Comparison of ENCODE assay signal across 8 mouse cellular contexts in genomic region chr2:136997104-136997503, GRCm38 (mm10).
DNase-seq lines count a peak whose midpoint lies in the region; ATAC-seq and TF ChIP-seq lines count a peak whose summit lies in the region.

No protein-coding gene starts in this region.

- DNase-seq in heart, adult 18-20 months = peak; percentile 25 to 51
- peak; percentile 35 for DNase-seq in neural tube, embryonic 11.5 days (ENCODE audit: low spot score)
- DNase-seq in neural tube, embryonic 10.5 days (ENCODE audit: extremely low spot score, low spot score) = no peak
- DNase-seq in kidney, adult 2 months = peak; percentile 43
- DNase-seq in retina, postnatal 7 days (ENCODE audit: low read depth, low spot score) = peak; percentile 5
- DNase-seq in layer of hippocampus, postnatal 36 days = no peak

- no peaks in the 10 kb centered on the region for H3K36me3 ChIP-seq in heart, embryonic 11.5 days (ENCODE audit: control insufficient read depth, insufficient read depth, low read length)
- H3K36me3 ChIP-seq in neural tube, embryonic 11.5 days (ENCODE audit: control insufficient read depth, insufficient read depth, low read length) = no peaks in the 10 kb centered on the region
- H3K36me3 ChIP-seq in kidney, adult 2 months (ENCODE audit: control insufficient read depth, insufficient read depth, low read length) = no peaks in the 10 kb centered on the region
- no peaks in the 10 kb centered on the region for H3K36me3 ChIP-seq in forebrain, embryonic 16.5 days (ENCODE audit: control insufficient read depth, insufficient read depth)

- no peak overlapping the region for H3K9ac ChIP-seq in heart, embryonic 11.5 days (ENCODE audit: low read depth, low read length)
- H3K9ac ChIP-seq in neural tube, embryonic 11.5 days (ENCODE audit: low read length) = no peak overlapping the region
- H3K9ac ChIP-seq in forebrain, embryonic 16.5 days (replicated peaks; ENCODE audit: low read depth, low read length) = no peak overlapping the region

- no peak overlapping the region for H3K4me3 ChIP-seq in heart, embryonic 11.5 days (ENCODE audit: low read depth, low read length)
- no peak overlapping the region for H3K4me3 ChIP-seq in neural tube, embryonic 11.5 days (ENCODE audit: low read depth, low read length)
- H3K4me3 ChIP-seq in kidney, adult 2 months (ENCODE audit: insufficient read depth, low read depth, low read length) = no peak overlapping the region
- H3K4me3 ChIP-seq in forebrain, embryonic 16.5 days (replicated peaks; ENCODE audit: low read length) = no peak overlapping the region

- H3K9me3 ChIP-seq in heart, embryonic 11.5 days (replicated peaks; ENCODE audit: control insufficient read depth, low read length) = no peaks in the 10 kb centered on the region
- H3K9me3 ChIP-seq in neural tube, embryonic 11.5 days (ENCODE audit: control insufficient read depth, low read length) = no peaks in the 10 kb centered on the region
- no peaks in the 10 kb centered on the region for H3K9me3 ChIP-seq in forebrain, embryonic 16.5 days (ENCODE audit: control insufficient read depth, low read length)

- no peak for TF ChIP-seq CTCF in kidney, adult 2 months (conservative IDR thresholded peaks at IDR 0.05; ENCODE audit: insufficient read depth, insufficient read length, low read depth, low read length)

- H3K4me1 ChIP-seq in heart, embryonic 11.5 days (ENCODE audit: control insufficient read depth, insufficient read depth, low read length) = peaks cover 16% of the 10 kb centered on the region
- no peaks in the 10 kb centered on the region for H3K4me1 ChIP-seq in neural tube, embryonic 11.5 days (ENCODE audit: control insufficient read depth, insufficient read depth, low read length)
- no peaks in the 10 kb centered on the region for H3K4me1 ChIP-seq in kidney, adult 2 months (ENCODE audit: control insufficient read depth, insufficient read depth, low read length)
- no peaks in the 10 kb centered on the region for H3K4me1 ChIP-seq in forebrain, embryonic 16.5 days (replicated peaks; ENCODE audit: control insufficient read depth, insufficient read depth, low read length)

- no peak for TF ChIP-seq POLR2A in kidney, adult 2 months (IDR thresholded peaks at IDR 0.05; ENCODE audit: low read depth, low read length)

- ATAC-seq in heart, embryonic 11.5 days (replicated peaks; ENCODE audit: insufficient number of reproducible peaks, low FRiP score, low TSS enrichment) = no peak
- no peak for ATAC-seq in neural tube, embryonic 11.5 days (ENCODE audit: insufficient read depth, low FRiP score, low TSS enrichment)
- no peak for ATAC-seq in forebrain, embryonic 16.5 days

- no peaks in the 10 kb centered on the region for H3K27me3 ChIP-seq in heart, embryonic 11.5 days (ENCODE audit: control insufficient read depth, insufficient read depth, low read length)
- H3K27me3 ChIP-seq in neural tube, embryonic 11.5 days (ENCODE audit: control insufficient read depth, insufficient read depth, low read length) = no peaks in the 10 kb centered on the region
- H3K27me3 ChIP-seq in kidney, adult 2 months (replicated peaks; ENCODE audit: control insufficient read depth, insufficient read depth, low read length) = no peaks in the 10 kb centered on the region
- no peaks in the 10 kb centered on the region for H3K27me3 ChIP-seq in forebrain, embryonic 16.5 days (replicated peaks; ENCODE audit: control insufficient read depth, insufficient read depth, low read length)

- H3K4me2 ChIP-seq in heart, embryonic 11.5 days = no peak overlapping the region
- H3K4me2 ChIP-seq in neural tube, embryonic 11.5 days (ENCODE audit: low read depth) = no peak overlapping the region
- H3K4me2 ChIP-seq in forebrain, embryonic 16.5 days (ENCODE audit: low read length) = no peak overlapping the region

- no peak overlapping the region for H3K27ac ChIP-seq in heart, embryonic 11.5 days (ENCODE audit: low read depth, low read length)
- no peak overlapping the region for H3K27ac ChIP-seq in neural tube, embryonic 11.5 days (ENCODE audit: low read depth, low read length)
- no peak overlapping the region for H3K27ac ChIP-seq in kidney, adult 2 months (ENCODE audit: insufficient read depth, low read depth, low read length)
- H3K27ac ChIP-seq in forebrain, embryonic 16.5 days (ENCODE audit: low read length) = no peak overlapping the region

Comparison
In these comparisons a context has a peak if more than half of its experiments do, and no peak if none do; other contexts are left out.
1. DNase-seq: peak in heart, adult 18-20 months (2 of 2), neural tube, embryonic 11.5 days (single experiment), kidney, adult 2 months (single experiment) and retina, postnatal 7 days (single experiment); none in neural tube, embryonic 10.5 days (single experiment) and layer of hippocampus, postnatal 36 days (0 of 2).